Mouse (Mus musculus) mesoderm, embryonic 11.5 days (tissue): ENCODE data around the gene Hbq1a.

Experiments used
- DNase-seq: peaks from one replicate; pipeline ENCODE4 v3.0.0-alpha.2; 2012; ENCODE audit warnings: low read depth, low spot score

Gene Hbq1a

DNA sequence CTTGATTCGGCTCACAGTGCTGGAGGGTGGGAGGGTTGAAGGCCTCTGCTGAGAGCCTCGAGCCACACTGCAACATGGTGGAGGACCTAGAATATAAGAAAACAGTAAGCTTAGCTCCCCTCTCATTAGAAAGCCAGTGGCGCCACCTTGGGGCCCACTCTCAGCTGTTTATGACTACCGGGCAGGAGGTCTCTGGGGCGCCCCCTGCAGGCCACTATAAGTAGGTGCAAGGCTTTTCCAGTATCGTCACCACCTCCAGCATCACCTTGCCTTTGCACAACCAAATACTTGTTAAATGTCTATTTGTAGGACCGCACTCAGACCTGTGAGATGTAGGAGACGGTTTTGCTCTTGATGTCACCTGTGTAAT is 21.3 kb downstream of the Hbq1a start:
- DNase-seq: peak; percentile 70

DNA sequence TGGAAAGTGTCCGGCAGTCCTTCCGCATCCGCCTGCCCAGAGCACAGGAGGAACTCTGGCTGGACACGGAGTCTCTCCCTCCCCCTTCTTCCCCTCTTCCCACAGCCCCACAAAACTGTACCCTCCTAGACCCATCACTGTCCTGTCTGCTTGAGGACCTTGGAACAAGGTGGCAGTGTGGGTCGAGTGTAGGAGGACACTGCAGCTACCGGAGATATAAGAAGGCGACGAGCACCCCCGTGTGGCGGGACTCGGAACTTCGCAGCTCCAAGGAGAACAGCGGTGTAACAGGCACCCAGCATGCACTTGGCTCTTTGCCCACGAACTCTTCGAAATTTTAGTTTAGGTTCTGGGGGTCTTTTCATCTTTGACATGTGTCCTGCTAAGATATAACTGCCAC is 24.7 kb downstream of the Hbq1a start:
- peak; percentile 90 for DNase-seq

DNA sequence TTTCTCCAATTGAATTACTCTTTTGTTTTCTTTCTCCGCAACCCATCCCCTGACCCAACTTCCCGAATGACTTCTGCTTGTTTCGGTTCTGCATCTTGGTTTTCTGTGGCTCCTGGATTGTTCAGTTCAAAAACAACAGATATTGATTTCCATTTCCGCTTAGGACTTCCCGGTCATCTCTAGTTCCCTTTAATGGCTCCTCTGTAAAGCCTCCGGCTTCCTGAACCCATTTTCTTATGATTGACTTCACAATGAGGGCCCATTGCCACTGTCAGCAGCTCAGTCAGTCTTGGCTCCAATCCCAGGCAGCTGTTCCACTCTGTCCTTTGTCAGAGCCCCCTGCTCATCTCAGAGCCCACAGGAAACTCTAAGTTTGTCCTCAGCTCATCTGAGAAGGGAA is 31.2 kb downstream of the Hbq1a start:
- DNase-seq: no peak

GRCm38 (mm10) chr11:32331861-32332260 is 32.0 kb downstream of the Hbq1a start:
- DNase-seq: no peak

DNA sequence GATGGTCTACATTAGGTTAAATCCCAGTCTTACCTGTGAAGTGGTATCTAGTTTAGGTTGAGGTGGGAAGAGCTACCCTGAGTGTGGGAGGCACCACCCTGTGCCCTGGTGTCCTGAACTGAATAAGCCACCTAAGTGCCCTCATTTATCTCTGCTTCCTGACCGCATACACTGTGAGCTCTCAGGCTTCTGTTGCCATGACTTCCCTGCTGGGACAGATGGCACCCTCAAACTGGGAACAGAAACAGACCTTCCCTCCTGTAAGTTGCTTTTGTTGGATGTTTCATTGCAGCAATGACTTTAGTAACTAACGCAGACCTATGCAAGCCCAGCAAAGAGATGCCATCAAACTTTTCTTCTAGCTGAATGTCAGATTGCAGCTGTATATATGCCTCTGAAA is 33.4 kb downstream of the Hbq1a start:
- DNase-seq: no peak

GRCm38 (mm10) chr11:32336435-32336907 is 36.6 kb downstream of the Hbq1a start:
- DNase-seq: no peak

- DNase-seq: no peak
Measured at GRCm38 (mm10) chr11:32339131-32339531, 39.3 kb downstream of the Hbq1a start.

- DNase-seq: peak; percentile 77
Measured at GRCm38 (mm10) chr11:32340476-32341473, 40.9 kb downstream of the Hbq1a start.

GRCm38 (mm10) chr11:32342770-32343191 is 42.9 kb downstream of the Hbq1a start:
- peak; percentile 63 for DNase-seq

- no peak for DNase-seq
Measured at GRCm38 (mm10) chr11:32343350-32343749, 43.5 kb downstream of the Hbq1a start.

GRCm38 (mm10) chr11:32345504-32346297 is 45.8 kb downstream of the Hbq1a start:
- no peak for DNase-seq

DNA sequence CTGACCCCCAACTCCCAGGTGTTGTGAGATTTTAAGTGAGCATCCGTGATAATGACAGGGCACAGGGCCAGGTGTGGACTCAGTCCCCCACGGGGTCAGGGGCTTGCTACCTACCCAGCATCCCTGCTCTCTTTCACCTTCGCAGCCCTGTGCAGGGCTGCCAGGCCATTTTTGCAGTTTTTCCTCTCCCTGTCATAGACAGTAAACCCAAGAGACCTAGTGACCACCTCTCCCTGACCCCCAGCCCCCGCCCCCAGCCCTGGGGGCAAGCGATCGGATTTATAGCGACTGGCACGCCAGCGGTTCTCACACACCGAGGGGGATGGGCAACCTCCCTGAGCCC is 47.4 kb downstream of the Hbq1a start:
- DNase-seq: no peak

GRCm38 (mm10) chr11:32347607-32348432 is 48.0 kb downstream of the Hbq1a start, which contains the start of gene Sh3pxd2b:
Gene Sh3pxd2b (plus strand): TSS chr11:32347820.
- peak; percentile 64 for DNase-seq

DNA sequence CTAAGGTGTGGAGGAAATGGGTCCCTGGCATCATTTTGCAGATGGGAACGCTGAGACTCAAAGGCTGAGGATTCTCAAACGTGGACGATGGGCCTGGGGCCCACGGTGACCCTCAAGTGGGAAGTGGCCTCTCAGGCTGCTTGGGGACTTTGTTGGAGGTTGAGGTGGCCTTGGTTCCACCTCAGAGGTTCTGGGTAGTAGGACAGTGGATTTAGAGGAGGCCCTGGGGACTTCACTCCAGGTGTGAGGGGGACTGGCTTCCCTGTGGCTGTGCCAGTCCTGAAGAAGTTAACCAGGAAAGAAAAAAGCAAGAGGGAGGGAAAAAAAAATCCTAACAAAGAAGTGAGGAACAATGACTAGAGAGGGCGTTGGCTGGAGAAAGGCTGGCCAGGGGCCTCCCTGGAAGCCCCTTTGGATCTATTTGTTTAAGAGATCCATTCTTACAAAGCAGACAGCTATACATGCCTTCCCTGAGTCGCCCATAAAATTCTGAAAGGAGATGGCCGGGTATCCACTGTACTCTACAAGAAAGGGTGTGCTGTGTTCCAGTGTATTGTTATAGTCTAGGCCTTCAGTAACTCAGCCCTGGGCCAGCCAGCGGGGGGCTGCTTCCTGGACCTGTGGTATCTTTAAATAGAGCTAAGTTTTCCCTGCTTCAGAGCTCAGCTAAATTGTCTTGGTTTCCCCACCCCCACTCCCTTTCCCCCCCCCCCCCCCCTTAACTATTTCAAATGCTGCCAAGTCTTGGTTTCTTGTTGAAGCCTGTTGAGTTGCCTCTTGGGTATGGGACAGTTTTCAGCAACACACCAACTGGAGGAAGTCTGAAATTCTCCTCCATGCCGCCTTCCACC is 48.8 kb downstream of the Hbq1a start:
- DNase-seq: no peak

DNA sequence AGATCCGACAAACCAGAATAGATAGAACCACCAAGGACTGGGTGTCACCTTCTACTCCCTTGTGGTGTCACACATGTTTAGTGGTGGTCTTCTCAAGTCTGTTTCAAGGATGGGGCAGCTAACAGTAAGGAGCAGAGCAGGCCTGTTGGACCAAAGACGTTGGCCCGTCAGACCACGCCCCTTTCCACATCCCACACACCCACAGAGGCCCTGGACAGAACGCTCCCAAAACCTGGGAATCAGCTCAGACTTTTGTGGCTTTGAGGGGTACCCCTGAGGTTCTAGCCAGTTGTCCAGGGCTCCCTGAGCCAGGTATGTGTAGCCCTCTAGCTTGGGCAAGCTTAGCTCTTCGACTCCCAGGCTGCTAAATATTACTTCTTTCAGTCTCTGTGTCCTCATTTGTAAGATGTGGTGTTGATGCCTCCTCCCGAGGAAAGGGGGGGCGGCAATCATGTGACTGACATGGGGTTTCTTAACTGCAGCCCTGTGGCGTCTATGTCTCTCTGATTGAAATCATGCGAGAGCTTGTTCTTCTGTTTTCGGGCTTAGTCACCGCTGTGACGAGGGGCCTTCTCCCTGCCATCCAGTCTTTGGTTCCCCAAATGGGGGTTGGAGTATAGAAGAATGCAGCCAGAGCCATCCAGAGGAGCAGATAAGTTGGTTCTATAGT is 49.5 kb downstream of the Hbq1a start:
- DNase-seq: no peak
